Mouse (Mus musculus) myocyte (in vitro differentiated cells): ENCODE measurements around the gene Shc1.

Source experiments
- CEBPB ChIP-seq: IDR thresholded peaks from 2 replicates; pipeline ENCODE4 v1.6.1; 2011; ENCODE audit warnings: mild to moderate bottlenecking, moderate library complexity; ENCODE audit not compliant: poor library complexity, insufficient read depth, severe bottlenecking
- E2F4 ChIP-seq: IDR thresholded peaks from one replicate; pipeline ENCODE4 v1.6.1; 2011; ENCODE audit warnings: mild to moderate bottlenecking, control low read depth, moderate library complexity; ENCODE audit not compliant: insufficient read depth
- MAX ChIP-seq: IDR thresholded peaks from one replicate; pipeline ENCODE4 v1.6.1; 2011; ENCODE audit warnings: low read depth, mild to moderate bottlenecking, control low read depth
- MYOG ChIP-seq, 3 experiments: IDR thresholded peaks; one replicate each; pipeline ENCODE4 v1.6.1; 2011; ENCODE audit warnings: control low read depth in 2 of 3, low read depth in 2 of 3, mild to moderate bottlenecking in 2 of 3; ENCODE audit not compliant: insufficient read length in 2 of 3, control insufficient read depth in 1 of 3, insufficient read depth in 1 of 3
- POLR2A ChIP-seq: IDR thresholded peaks from one replicate; pipeline ENCODE4 v1.6.1; 2011; ENCODE audit warnings: low read depth, mild to moderate bottlenecking, control low read depth, moderate library complexity; ENCODE audit not compliant: insufficient read length
- REST ChIP-seq: IDR thresholded peaks from one replicate; pipeline ENCODE4 v1.6.1; 2011; ENCODE audit warnings: mild to moderate bottlenecking, control low read depth, moderate library complexity; ENCODE audit not compliant: insufficient read depth, insufficient read length
- SRF ChIP-seq: IDR thresholded peaks from one replicate; pipeline ENCODE4 v1.6.1; 2011; ENCODE audit warnings: low read depth; ENCODE audit not compliant: control insufficient read depth, insufficient read length
- TCF12 ChIP-seq: IDR thresholded peaks from one replicate; pipeline ENCODE4 v1.6.1; 2011; ENCODE audit warnings: mild to moderate bottlenecking, control low read depth; ENCODE audit not compliant: poor library complexity, insufficient read depth, severe bottlenecking
- USF1 ChIP-seq: IDR thresholded peaks from one replicate; pipeline ENCODE4 v1.6.1; 2011; ENCODE audit warnings: low read depth, mild to moderate bottlenecking, control low read depth, moderate library complexity

- no peak for TF ChIP-seq MAX
- TF ChIP-seq E2F4: no peak
- TF ChIP-seq SRF: no peak
- TF ChIP-seq POLR2A: peak; percentile 63
- TF ChIP-seq CEBPB: peak; percentile 93
- TF ChIP-seq USF1: no peak
- peak in 1 of 3 experiments; percentile 38 for TF ChIP-seq MYOG (IDR thresholded peaks at IDR 0.05; ENCODE audit: control insufficient read depth in 1 of 3, insufficient read depth in 1 of 3, insufficient read length in 2 of 3, low read depth in 2 of 3)
- TF ChIP-seq TCF12: no peak
- no peak for TF ChIP-seq REST
Measured at GRCm38 (mm10) chr3:89390699-89391662, 27.3 kb upstream of the Shc1 start.
